Comparison of ENCODE assay signal across 7 mouse cellular contexts in genomic region chr11:102040138-102040524, GRCm38 (mm10). TPM values are rescaled to one million over a fixed set of nuclear protein-coding genes. Genes with fewer than 3 reads are reported as not detected.
A peak's percentile ranks its signal among the peaks of the same experiment; 100 is the strongest.
DNase-seq lines count a peak whose midpoint lies in the region; ATAC-seq and TF ChIP-seq lines count a peak whose summit lies in the region.

No protein-coding gene starts in this region.

- WGBS in hindbrain, embryonic 16.5 days, result 0% methylated on average over 9 of the region's 9 CpGs
- WGBS in small intestine, adult 2 months, result 2% methylated on average over 9 of the region's 9 CpGs

- H3K36me3 ChIP-seq in hindbrain, embryonic 16.5 days (ENCODE audit: control insufficient read depth, insufficient read depth, low read length), result no peaks in the 10 kb centered on the region
- no peaks in the 10 kb centered on the region for H3K36me3 ChIP-seq in small intestine, adult 2 months (ENCODE audit: control insufficient read depth, insufficient read depth, low read length)

- peak; percentile 94 for DNase-seq in WW6 (ENCODE audit: low read depth, low spot score)
- peak; percentile 82 for DNase-seq in cerebellum, adult 9-11 months
- DNase-seq in gastrocnemius, adult 18-20 months (ENCODE audit: low spot score), result peak; percentile 88
- peak; percentile 56 to 91 for DNase-seq in left cerebral cortex, postnatal 10 days (ENCODE audit: extremely low spot score in 1 of 2, low spot score in 2 of 2)

- no peak for TF ChIP-seq POLR2A in small intestine, adult 2 months (IDR thresholded peaks at IDR 0.05; ENCODE audit: low read depth, low read length)

- H3K4me3 ChIP-seq in hindbrain, embryonic 16.5 days (ENCODE audit: low read length), result no peak overlapping the region
- no peak overlapping the region for H3K4me3 ChIP-seq in small intestine, adult 2 months (ENCODE audit: low read depth, low read length)

- TF ChIP-seq CTCF in small intestine, adult 2 months (IDR thresholded peaks at IDR 0.05; ENCODE audit: extremely low read depth, insufficient read length, insufficient replicate concordance, low read depth, low read length), result peak; percentile 99

- ATAC-seq in hindbrain, embryonic 16.5 days, result peak; percentile 87
- ATAC-seq in megakaryocyte-erythroid progenitor cell, adult 5-6 weeks (replicated peaks; ENCODE audit: low FRiP score, low TSS enrichment, poor library complexity, severe bottlenecking), result peak; percentile 62

- H3K27me3 ChIP-seq in hindbrain, embryonic 16.5 days (replicated peaks; ENCODE audit: control insufficient read depth, insufficient read depth, low read length), result no peaks in the 10 kb centered on the region
- no peaks in the 10 kb centered on the region for H3K27me3 ChIP-seq in small intestine, adult 2 months (ENCODE audit: control insufficient read depth, insufficient read depth, low read length)

- intact Hi-C loops in left cerebral cortex, postnatal 10 days (cut with DNase I), result no loop called here

- peaks cover 3% of the 10 kb centered on the region for H3K4me1 ChIP-seq in hindbrain, embryonic 16.5 days (ENCODE audit: control insufficient read depth, insufficient read depth, low read depth, low read length)
- no peaks in the 10 kb centered on the region for H3K4me1 ChIP-seq in small intestine, adult 2 months (ENCODE audit: control insufficient read depth, insufficient read depth, insufficient read length, low read length)

- H3K9ac ChIP-seq in hindbrain, embryonic 16.5 days (ENCODE audit: low read depth, low read length), result no peak overlapping the region

- H3K27ac ChIP-seq in hindbrain, embryonic 16.5 days (ENCODE audit: low read depth, low read length), result no peak overlapping the region
- no peak overlapping the region for H3K27ac ChIP-seq in small intestine, adult 2 months (ENCODE audit: insufficient read depth, low read depth, low read length)

- no peaks in the 10 kb centered on the region; the same call in 1 of the 2 replicates for H3K9me3 ChIP-seq in hindbrain, embryonic 16.5 days (ENCODE audit: control insufficient read depth, low read length)

- peak overlapping the region; percentile 23; the same call in 1 of the 2 replicates for H3K4me2 ChIP-seq in hindbrain, embryonic 16.5 days (ENCODE audit: low read length)

RNA-seq across cellular contexts. Expression of gene Cd300lg, which starts 1.2 kb away (rescaled TPM):
- 10 to 100 TPM; 16.1 to 19.0 TPM for total RNA-seq in gastrocnemius, adult 18-20 months (2021)
- 0.40 and 0.54 TPM in 2 replicates for polyA plus RNA-seq in hindbrain, embryonic 16.5 days (2015; fragmentation: Nextera tagmentation; extraction: Ambion mirVana)
- not detected for total RNA-seq in left cerebral cortex, postnatal 10 days (2021)
- total RNA-seq in megakaryocyte-erythroid progenitor cell, adult 5-6 weeks (2014; fragmentation: Nextera tagmentation), result not detected in 2 replicates
- total RNA-seq in megakaryocyte-erythroid progenitor cell, adult 5-6 weeks (2017), result 1.8 TPM in 1 of 2 replicates, not detected in the other
- 3.8 and 5.4 TPM in 2 replicates for polyA plus RNA-seq in small intestine, adult 2 months (2012; rRNA removed)

RNA-seq across cellular contexts. Expression of gene Mpp3, which starts 11.9 kb away (rescaled TPM):
- total RNA-seq in gastrocnemius, adult 18-20 months (2021), result 10 to 100 TPM; 15.7 to 24.5 TPM
- 59.3 and 62.7 TPM in 2 replicates for polyA plus RNA-seq in hindbrain, embryonic 16.5 days (2015; fragmentation: Nextera tagmentation; extraction: Ambion mirVana)
- total RNA-seq in left cerebral cortex, postnatal 10 days (2021), result 10 to 100 TPM; 34.1 to 36.3 TPM
- total RNA-seq in megakaryocyte-erythroid progenitor cell, adult 5-6 weeks (2014; fragmentation: Nextera tagmentation), result not detected in 2 replicates
- total RNA-seq in megakaryocyte-erythroid progenitor cell, adult 5-6 weeks (2017), result not detected in 2 replicates
- 0.55 and 0.90 TPM in 2 replicates for polyA plus RNA-seq in small intestine, adult 2 months (2012; rRNA removed)

RNA-seq across cellular contexts. Expression of gene Mpp2, which starts 48.2 kb away (rescaled TPM):
- 1 to 10 TPM; 1.0 to 1.2 TPM for total RNA-seq in gastrocnemius, adult 18-20 months (2021)
- polyA plus RNA-seq in hindbrain, embryonic 16.5 days (2015; fragmentation: Nextera tagmentation; extraction: Ambion mirVana), result 37.6 and 41.1 TPM in 2 replicates
- total RNA-seq in left cerebral cortex, postnatal 10 days (2021), result 100 to 1,000 TPM; 103 to 107 TPM
- 3.2 and 3.7 TPM in 2 replicates for total RNA-seq in megakaryocyte-erythroid progenitor cell, adult 5-6 weeks (2014; fragmentation: Nextera tagmentation)
- total RNA-seq in megakaryocyte-erythroid progenitor cell, adult 5-6 weeks (2017), result 3.1 and 4.2 TPM in 2 replicates
- 1.2 and 1.6 TPM in 2 replicates for polyA plus RNA-seq in small intestine, adult 2 months (2012; rRNA removed)

RNA-seq across cellular contexts. Expression of gene Dusp3, which starts 53.3 kb away (rescaled TPM):
- total RNA-seq in gastrocnemius, adult 18-20 months (2021), result 100 to 1,000 TPM; 153 to 161 TPM
- 32.1 and 33.4 TPM in 2 replicates for polyA plus RNA-seq in hindbrain, embryonic 16.5 days (2015; fragmentation: Nextera tagmentation; extraction: Ambion mirVana)
- 100 to 1,000 TPM; 138 to 142 TPM for total RNA-seq in left cerebral cortex, postnatal 10 days (2021)
- 0.28 and 0.96 TPM in 2 replicates for total RNA-seq in megakaryocyte-erythroid progenitor cell, adult 5-6 weeks (2014; fragmentation: Nextera tagmentation)
- 0.70 and 1.3 TPM in 2 replicates for total RNA-seq in megakaryocyte-erythroid progenitor cell, adult 5-6 weeks (2017)
- 27.9 and 28.0 TPM in 2 replicates for polyA plus RNA-seq in small intestine, adult 2 months (2012; rRNA removed)

RNA-seq across cellular contexts. Expression of gene Cfap97d1, which starts 56.1 kb away (rescaled TPM):
- not detected for total RNA-seq in gastrocnemius, adult 18-20 months (2021)
- polyA plus RNA-seq in hindbrain, embryonic 16.5 days (2015; fragmentation: Nextera tagmentation; extraction: Ambion mirVana), result not detected in 2 replicates
- not detected for total RNA-seq in left cerebral cortex, postnatal 10 days (2021)
- not detected in 2 replicates for total RNA-seq in megakaryocyte-erythroid progenitor cell, adult 5-6 weeks (2014; fragmentation: Nextera tagmentation)
- total RNA-seq in megakaryocyte-erythroid progenitor cell, adult 5-6 weeks (2017), result not detected in 2 replicates
- not detected in 2 replicates for polyA plus RNA-seq in small intestine, adult 2 months (2012; rRNA removed)

Comparison
In these comparisons a context has a peak if more than half of its experiments do, and no peak if none do; other contexts are left out.
1. RNA of gene Cd300lg, which starts 1.2 kb away (total RNA-seq): 16.1 to 19.0 TPM in gastrocnemius, adult 18-20 months; 1.8 TPM in megakaryocyte-erythroid progenitor cell, adult 5-6 weeks and not detected in left cerebral cortex, postnatal 10 days; every median in the first group is over 4 times any median in the second.
2. RNA of gene Mpp3, which starts 11.9 kb away (total RNA-seq): 34.1 to 36.3 TPM in left cerebral cortex, postnatal 10 days and 15.7 to 24.5 TPM in gastrocnemius, adult 18-20 months; not detected in megakaryocyte-erythroid progenitor cell, adult 5-6 weeks; every median in the first group is over 10 times any median in the second.
3. RNA of gene Mpp2, which starts 48.2 kb away (total RNA-seq): 103 to 107 TPM in left cerebral cortex, postnatal 10 days; 3.1 to 4.2 TPM in megakaryocyte-erythroid progenitor cell, adult 5-6 weeks and 1.0 to 1.2 TPM in gastrocnemius, adult 18-20 months; every median in the first group is over 10 times any median in the second.
4. Peak in every context shown above with its lines, with median percentiles within 50 percentile points of each other: DNase-seq.